Mouse (Mus musculus) heart, postnatal 36 days (tissue): Measurements from ENCODE around the gene Gal3st2. TPM values are rescaled to one million over a fixed set of nuclear protein-coding genes. Genes with fewer than 3 reads are reported as not detected.
"Not testable (repeated sequence)": the region's sequence is repeated elsewhere in the genome, so short reads cannot be mapped to it uniquely, and the experiment has no call there.

ENCODE experiments used
- DNase-seq, 2 experiments: peaks; one replicate each; pipeline ENCODE4 v3.0.0; 2021 to 2022
- intact Hi-C: fragments of 180-260 bp; cut with DNase I; formaldehyde crosslinking; loops from one replicate; pipeline ENCODE4 v1.15.1; 2025
- total RNA-seq, 2 experiments: library from RNA; stranded (reverse); gene quantifications; 2 replicates each; pipeline ENCODE4 v1.2.3; 2021

Gene Gal3st2
- total RNA-seq, 2 experiments from 2014 or later = 0.11 to 0.31 TPM

- intact Hi-C loops = loop anchor here (1.0 kb wide), 1 partner anchor 134 kb away; no protein-coding TSS in a partner anchor
- DNase-seq = no peak
These were observed 3.7 kb upstream of the Gal3st2 start for GRCm38 (mm10) chr1:93857370-93857769.

- no peak for DNase-seq
- intact Hi-C loops = loop anchor here (1.0 to 2.0 kb wide), 2 partner anchors 65 to 133 kb away; no protein-coding TSS in a partner anchor
These were observed 3.1 kb upstream of the Gal3st2 start for GRCm38 (mm10) chr1:93857991-93858390.

- intact Hi-C loops = loop anchor here (2.0 kb wide), 1 partner anchor 63 kb away; no protein-coding TSS in a partner anchor
These were observed 1.5 kb upstream of the Gal3st2 start for GRCm38 (mm10) chr1:93859619-93860018.

GRCm38 (mm10) chr1:93871594-93872105 is 10.5 kb downstream of the Gal3st2 start:
- DNase-seq, intact Hi-C loops: not testable (repeated sequence)

More at GRCm38 (mm10) chr1:93859619-93860018, 1.5 kb upstream of the Gal3st2 start:
- no peak for DNase-seq

GRCm38 (mm10) chr1:93874405-93874804 is 13.3 kb downstream of the Gal3st2 start:
- DNase-seq, intact Hi-C loops: not testable (repeated sequence)

GRCm38 (mm10) chr1:93881778-93882177 is 20.7 kb downstream of the Gal3st2 start:
- DNase-seq, intact Hi-C loops: not testable (repeated sequence)

- intact Hi-C loops, DNase-seq: not testable (repeated sequence)
These were observed 29.8 kb downstream of the Gal3st2 start for GRCm38 (mm10) chr1:93890936-93891335.

GRCm38 (mm10) chr1:93897395-93897794 is 36.3 kb downstream of the Gal3st2 start:
- DNase-seq, intact Hi-C loops: not testable (repeated sequence)

- DNase-seq, intact Hi-C loops: not testable (repeated sequence)
These were observed 40.2 kb downstream of the Gal3st2 start for GRCm38 (mm10) chr1:93901291-93901690.

- intact Hi-C loops, DNase-seq: not testable (repeated sequence)
These were observed 45.6 kb downstream of the Gal3st2 start for GRCm38 (mm10) chr1:93906690-93907089.

- intact Hi-C loops, DNase-seq: not testable (repeated sequence)
These were observed 48.0 kb downstream of the Gal3st2 start for GRCm38 (mm10) chr1:93908977-93909586.

GRCm38 (mm10) chr1:93911877-93912276 is 50.8 kb downstream of the Gal3st2 start:
- intact Hi-C loops = loop anchor here (10.0 kb wide), 1 partner anchor 77 kb away; no protein-coding TSS in a partner anchor

GRCm38 (mm10) chr1:93917160-93917559 is 56.1 kb downstream of the Gal3st2 start:
- not testable (repeated sequence) for DNase-seq
- intact Hi-C loops = loop anchor here (10.0 kb wide), 1 partner anchor 82 kb away; no protein-coding TSS in a partner anchor

More at GRCm38 (mm10) chr1:93911877-93912276, 50.8 kb downstream of the Gal3st2 start:
- not testable (repeated sequence) for DNase-seq

- not testable (repeated sequence) for DNase-seq
- intact Hi-C loops = loop anchor here (10.0 kb wide), 1 partner anchor 83 kb away; no protein-coding TSS in a partner anchor
These were observed 56.9 kb downstream of the Gal3st2 start, which contains the start of gene Gal3st2b for GRCm38 (mm10) chr1:93918011-93918410. Gal3st2b (plus strand) TSS chr1:93918311.

- intact Hi-C loops = loop anchor here (10.0 kb wide), 1 partner anchor 84 kb away; no protein-coding TSS in a partner anchor
- DNase-seq = not testable (repeated sequence)
These were observed 57.7 kb downstream of the Gal3st2 start for GRCm38 (mm10) chr1:93918775-93919174.

GRCm38 (mm10) chr1:93919321-93919720 is 58.2 kb downstream of the Gal3st2 start:
- intact Hi-C loops = loop anchor here (10.0 kb wide), 1 partner anchor 85 kb away; no protein-coding TSS in a partner anchor

GRCm38 (mm10) chr1:93922609-93923008 is 61.5 kb downstream of the Gal3st2 start:
- intact Hi-C loops = loop anchor here (2.0 kb wide), 1 partner anchor 64 kb away; no protein-coding TSS in a partner anchor
- not testable (repeated sequence) for DNase-seq

More at GRCm38 (mm10) chr1:93919321-93919720, 58.2 kb downstream of the Gal3st2 start:
- not testable (repeated sequence) for DNase-seq

GRCm38 (mm10) chr1:93923098-93923497 is 62.0 kb downstream of the Gal3st2 start:
- DNase-seq = not testable (repeated sequence)
- intact Hi-C loops = loop anchor here (2.0 kb wide), 1 partner anchor 64 kb away; no protein-coding TSS in a partner anchor
